Mouse (Mus musculus) CH12.LX (cell line): ENCODE data around the gene Milr1.

ENCODE experiments used
- PAX5 ChIP-seq: IDR thresholded peaks from 2 replicates; pipeline ENCODE4 v1.6.1; 2012; ENCODE audit warnings: low read length, inconsistent platforms, mixed read lengths
- RCOR1 ChIP-seq: conservative IDR thresholded peaks from 2 replicates; pipeline ENCODE4 v1.6.1; 2012; ENCODE audit warnings: low read depth, mild to moderate bottlenecking, inconsistent platforms, low read length, improper control_type of control experiment

GRCm38 (mm10) chr11:106707866-106708265 is 43.2 kb upstream of the Milr1 start:
- TF ChIP-seq RCOR1 (no peak), PAX5 (no peak)
